Mouse (Mus musculus): ENCODE data around the gene Apc2. TPM values are rescaled to one million over a fixed set of nuclear protein-coding genes. Genes with fewer than 3 reads are reported as not detected.

The Apc2 gene
- total and polyA plus RNA-seq, 3 experiments: 0.07 to 0.13 TPM; not detected in 1

- TF ChIP-seq ETS1 (conservative IDR thresholded peaks at IDR 0.05; ENCODE audit: low read depth, low read length) (no peak), CHD2 (IDR thresholded peaks at IDR 0.05; ENCODE audit: low read length) (no peak), SIN3A (IDR thresholded peaks at IDR 0.05; ENCODE audit: low read length) (no peak), CHD1 (IDR thresholded peaks at IDR 0.05; ENCODE audit: low read depth, low read length) (no peak), NRF1 (IDR thresholded peaks at IDR 0.05; ENCODE audit: low read depth, low read length) (peak; percentile 92), MAZ (IDR thresholded peaks at IDR 0.05; ENCODE audit: low read depth, low read length) (no peak), UBTF (IDR thresholded peaks at IDR 0.05; ENCODE audit: low read depth, low read length) (no peak; the same call in 1 of the 2 replicates), MAX (IDR thresholded peaks at IDR 0.05; ENCODE audit: low read length) (peak; percentile 97), MAFK (IDR thresholded peaks at IDR 0.05; ENCODE audit: insufficient replicate concordance, low read length) (no peak), ZNF384 (IDR thresholded peaks at IDR 0.05; ENCODE audit: low read depth, low read length) (no peak)
Measured at GRCm38 (mm10) chr10:80264341-80265148, 31.2 kb upstream of the Apc2 start (continued).

- H3K79me2 ChIP-seq (replicated peaks; ENCODE audit: control insufficient read depth, extremely low read depth, insufficient read depth, poor library complexity, severe bottlenecking): peaks cover 53% of the 10 kb centered on the region
- H3K4me1 ChIP-seq (ENCODE audit: control insufficient read depth in 1 of 2, insufficient read depth in 2 of 2): peaks cover 25 to 57% of the 10 kb centered on the region in 2 experiments
- H3K4me2 ChIP-seq (ENCODE audit: insufficient read depth, low read depth, poor library complexity, severe bottlenecking): peak overlapping the region; percentile 98
- peak overlapping the region; percentile 99 for H3K9ac ChIP-seq (ENCODE audit: insufficient read depth, low read depth)
- TF ChIP-seq MEF2A (IDR thresholded peaks at IDR 0.05; ENCODE audit: borderline replicate concordance, low read depth, low read length) (no peak), IRF4 (IDR thresholded peaks at IDR 0.05; ENCODE audit: low read depth, low read length) (no peak), E2F4 (IDR thresholded peaks at IDR 0.05; ENCODE audit: insufficient replicate concordance, low read depth, low read length) (no peak), ZKSCAN1 (IDR thresholded peaks at IDR 0.05; ENCODE audit: borderline replicate concordance, low read depth, low read length) (no peak), JUN (IDR thresholded peaks at IDR 0.05; ENCODE audit: insufficient read depth, low read depth, low read length) (no peak), SIN3A (IDR thresholded peaks at IDR 0.05; ENCODE audit: low read length) (peak; percentile 60; the same call in 1 of the 2 replicates), JUND (conservative IDR thresholded peaks at IDR 0.05; ENCODE audit: low read depth, low read length) (no peak), MAZ (IDR thresholded peaks at IDR 0.05; ENCODE audit: low read depth, low read length) (0 out of 2 replicates have a peak, but pooled peaks have one; percentile 46), NRF1 (IDR thresholded peaks at IDR 0.05; ENCODE audit: low read depth, low read length) (no peak), ETS1 (conservative IDR thresholded peaks at IDR 0.05; ENCODE audit: low read depth, low read length) (no peak), UBTF (IDR thresholded peaks at IDR 0.05; ENCODE audit: low read depth, low read length) (no peak), GABPA (IDR thresholded peaks at IDR 0.05; ENCODE audit: insufficient replicate concordance, low read depth, low read length) (no peak)
- H3K4me3 ChIP-seq (replicated peaks in 1 of 3; ENCODE audit: low read depth in 2 of 3, low read length in 2 of 3, poor library complexity in 1 of 3): peak overlapping the region; percentile 60 to 85 (median 83)
- H3K36me3 ChIP-seq (replicated peaks in 1 of 2; ENCODE audit: control insufficient read depth in 1 of 2, insufficient read depth in 1 of 2, low read length in 1 of 2): peaks cover 6 to 27% of the 10 kb centered on the region in 2 experiments
- no peaks in the 10 kb centered on the region for H3K27me3 ChIP-seq (replicated peaks)
- no peak for DNase-seq (ENCODE audit: extremely low read depth)
- no peaks in the 10 kb centered on the region for H3K9me3 ChIP-seq (replicated peaks; ENCODE audit: low read length)
- peak overlapping the region; percentile 31; the same call in 1 of the 2 replicates for H3K27ac ChIP-seq (ENCODE audit: insufficient read depth, low read depth)
- in situ Hi-C loops (cut with MboI; ENCODE audit: low pct_ligation_motif_present, low pct_unique_long_range_greater_than_20kb, low sequenced_read_pairs) (no loop called here), dilution Hi-C loops (cut with MboI; ENCODE audit: extremely low pct_ligation_motif_present, extremely low pct_unique_long_range_greater_than_20kb, low sequenced_read_pairs) (no loop called here)
Measured at GRCm38 (mm10) chr10:80265149-80265486, 30.7 kb upstream of the Apc2 start.
